Mouse (Mus musculus): ENCODE data around the gene Cdk19. TPM values are rescaled to one million over a fixed set of nuclear protein-coding genes. Genes with fewer than 3 reads are reported as not detected.

Cdk19 gene
- polyA plus RNA-seq, 1 experiment, result 13.3 TPM

DNA sequence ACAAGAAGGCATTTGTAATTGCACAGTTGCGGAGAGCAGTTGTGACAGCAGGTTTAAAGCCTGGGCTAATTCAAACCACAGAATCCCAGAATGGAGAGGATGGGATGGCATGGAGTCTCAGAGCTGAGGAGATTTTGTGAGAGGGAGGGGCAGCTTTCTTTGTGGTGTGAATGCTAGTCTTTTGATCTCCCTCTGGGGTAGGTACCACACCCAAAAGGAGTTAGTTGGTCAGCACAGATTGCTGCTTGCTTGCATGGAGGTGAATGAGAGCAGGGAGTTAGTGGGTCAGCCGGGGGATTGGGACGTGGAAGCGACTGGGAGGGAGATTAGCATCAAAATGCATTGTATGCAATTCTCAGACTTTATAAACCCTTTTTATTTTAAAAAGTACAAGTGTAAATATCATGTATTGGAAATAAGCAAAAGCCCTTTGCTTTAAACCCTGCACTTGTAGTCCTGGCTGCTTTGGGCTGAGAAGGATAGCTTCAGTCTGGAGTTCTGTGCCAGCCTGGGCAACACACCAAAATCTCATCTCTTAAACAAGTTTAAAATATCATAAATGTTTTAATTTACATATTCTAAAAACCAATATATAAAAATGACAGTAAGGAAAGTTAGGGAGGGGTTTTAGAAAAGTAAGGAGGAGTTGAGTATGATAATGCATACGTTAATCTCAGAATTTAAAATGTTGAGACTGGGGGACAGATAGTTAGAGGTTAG is 25.4 kb downstream of the Cdk19 start:
- no peaks in the 10 kb centered on the region for H3K4me1 ChIP-seq (ENCODE audit: control insufficient read depth, insufficient read depth, low read length)
- no peaks in the 10 kb centered on the region for H3K36me3 ChIP-seq (ENCODE audit: control insufficient read depth, insufficient read depth, low read length)
- H3K27ac ChIP-seq (ENCODE audit: control insufficient read depth, insufficient read depth, low read depth, low read length), result no peak overlapping the region
- H3K4me3 ChIP-seq (ENCODE audit: control insufficient read depth, low read depth, low read length), result no peak overlapping the region
- H3K27me3 ChIP-seq (ENCODE audit: control insufficient read depth, insufficient read depth, low read length), result no peaks in the 10 kb centered on the region
- TF ChIP-seq CTCF (IDR thresholded peaks at IDR 0.05; ENCODE audit: control insufficient read depth, insufficient read depth, insufficient replicate concordance, low read depth, low read length) (no peak), POLR2A (IDR thresholded peaks at IDR 0.05; ENCODE audit: control insufficient read depth, low read depth, low read length) (no peak)

- Histone ChIP-seq H3K36me3 (ENCODE audit: control insufficient read depth, insufficient read depth, low read length) (no peaks in the 10 kb centered on the region), H3K4me3 (ENCODE audit: control insufficient read depth, low read depth, low read length) (no peak overlapping the region), H3K27me3 (ENCODE audit: control insufficient read depth, insufficient read depth, low read length) (no peaks in the 10 kb centered on the region), H3K27ac (ENCODE audit: control insufficient read depth, insufficient read depth, low read depth, low read length) (no peak overlapping the region), H3K4me1 (ENCODE audit: control insufficient read depth, insufficient read depth, low read length) (no peaks in the 10 kb centered on the region)
- TF ChIP-seq CTCF (IDR thresholded peaks at IDR 0.05; ENCODE audit: control insufficient read depth, insufficient read depth, insufficient replicate concordance, low read depth, low read length), result no peak
- TF ChIP-seq POLR2A (IDR thresholded peaks at IDR 0.05; ENCODE audit: control insufficient read depth, low read depth, low read length), result no peak
Measured at GRCm38 (mm10) chr10:40365991-40366390, 26.6 kb downstream of the Cdk19 start.

- TF ChIP-seq CTCF (IDR thresholded peaks at IDR 0.05; ENCODE audit: control insufficient read depth, insufficient read depth, insufficient replicate concordance, low read depth, low read length) (no peak), POLR2A (IDR thresholded peaks at IDR 0.05; ENCODE audit: control insufficient read depth, low read depth, low read length) (no peak)
- Histone ChIP-seq H3K27me3 (ENCODE audit: control insufficient read depth, insufficient read depth, low read length) (no peaks in the 10 kb centered on the region), H3K4me1 (ENCODE audit: control insufficient read depth, insufficient read depth, low read length) (no peaks in the 10 kb centered on the region), H3K4me3 (ENCODE audit: control insufficient read depth, low read depth, low read length) (no peak overlapping the region), H3K36me3 (ENCODE audit: control insufficient read depth, insufficient read depth, low read length) (no peaks in the 10 kb centered on the region), H3K27ac (ENCODE audit: control insufficient read depth, insufficient read depth, low read depth, low read length) (no peak overlapping the region)
Measured at GRCm38 (mm10) chr10:40368516-40368915, 29.2 kb downstream of the Cdk19 start.

GRCm38 (mm10) chr10:40370156-40370555 is 30.8 kb downstream of the Cdk19 start:
- Histone ChIP-seq H3K4me1 (ENCODE audit: control insufficient read depth, insufficient read depth, low read length) (no peaks in the 10 kb centered on the region), H3K36me3 (ENCODE audit: control insufficient read depth, insufficient read depth, low read length) (no peaks in the 10 kb centered on the region), H3K27me3 (ENCODE audit: control insufficient read depth, insufficient read depth, low read length) (no peaks in the 10 kb centered on the region), H3K27ac (ENCODE audit: control insufficient read depth, insufficient read depth, low read depth, low read length) (no peak overlapping the region), H3K4me3 (ENCODE audit: control insufficient read depth, low read depth, low read length) (no peak overlapping the region)
- TF ChIP-seq CTCF (IDR thresholded peaks at IDR 0.05; ENCODE audit: control insufficient read depth, insufficient read depth, insufficient replicate concordance, low read depth, low read length) (no peak), POLR2A (IDR thresholded peaks at IDR 0.05; ENCODE audit: control insufficient read depth, low read depth, low read length) (no peak)

GRCm38 (mm10) chr10:40371184-40371913 is 32.0 kb downstream of the Cdk19 start:
- Histone ChIP-seq H3K36me3 (ENCODE audit: control insufficient read depth, insufficient read depth, low read length) (no peaks in the 10 kb centered on the region), H3K27ac (ENCODE audit: control insufficient read depth, insufficient read depth, low read depth, low read length) (no peak overlapping the region), H3K27me3 (ENCODE audit: control insufficient read depth, insufficient read depth, low read length) (no peaks in the 10 kb centered on the region), H3K4me1 (ENCODE audit: control insufficient read depth, insufficient read depth, low read length) (no peaks in the 10 kb centered on the region), H3K4me3 (ENCODE audit: control insufficient read depth, low read depth, low read length) (no peak overlapping the region)
- TF ChIP-seq POLR2A (IDR thresholded peaks at IDR 0.05; ENCODE audit: control insufficient read depth, low read depth, low read length) (no peak), CTCF (IDR thresholded peaks at IDR 0.05; ENCODE audit: control insufficient read depth, insufficient read depth, insufficient replicate concordance, low read depth, low read length) (no peak)

DNA sequence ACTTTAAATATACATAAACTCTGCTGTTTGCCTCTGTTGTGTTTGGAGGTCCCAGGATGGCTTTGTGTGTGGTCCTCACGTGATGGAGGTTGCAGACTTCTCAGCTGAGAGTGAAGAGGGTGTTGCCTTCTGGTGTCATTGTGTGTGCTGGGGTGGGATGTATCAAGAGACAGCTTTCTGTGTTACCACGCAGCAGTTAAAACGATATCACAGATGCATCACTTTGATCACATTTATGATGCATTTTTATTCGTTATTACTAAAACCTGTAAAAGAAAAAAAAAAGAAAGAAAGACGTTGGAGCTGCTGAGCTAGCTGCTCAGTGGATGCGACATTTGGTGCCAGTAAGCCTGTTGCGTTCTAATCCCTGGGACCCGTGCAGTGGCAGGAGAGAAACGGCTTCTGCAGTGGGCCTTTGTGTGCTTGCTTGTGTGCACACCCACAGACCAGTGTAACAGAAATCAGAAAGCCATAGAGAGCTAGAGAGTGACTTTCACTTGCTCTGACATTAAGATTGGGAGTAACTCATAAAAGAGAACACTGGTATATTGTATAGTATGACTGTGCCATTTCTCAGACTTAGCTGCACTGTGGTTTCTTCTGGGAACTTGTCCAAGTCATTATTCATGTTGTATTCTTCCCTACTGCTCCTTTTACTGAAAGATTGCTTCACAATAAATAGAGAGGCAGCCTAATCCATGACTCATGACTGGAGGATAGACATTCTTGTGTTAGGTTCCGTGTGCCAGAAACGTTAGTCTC is 32.7 kb downstream of the Cdk19 start:
- TF ChIP-seq POLR2A (IDR thresholded peaks at IDR 0.05; ENCODE audit: control insufficient read depth, low read depth, low read length), result no peak
- no peak for TF ChIP-seq CTCF (IDR thresholded peaks at IDR 0.05; ENCODE audit: control insufficient read depth, insufficient read depth, insufficient replicate concordance, low read depth, low read length)
- Histone ChIP-seq H3K27me3 (ENCODE audit: control insufficient read depth, insufficient read depth, low read length) (no peaks in the 10 kb centered on the region), H3K36me3 (ENCODE audit: control insufficient read depth, insufficient read depth, low read length) (no peaks in the 10 kb centered on the region), H3K27ac (ENCODE audit: control insufficient read depth, insufficient read depth, low read depth, low read length) (peak overlapping the region; percentile 49), H3K4me3 (ENCODE audit: control insufficient read depth, low read depth, low read length) (no peak overlapping the region), H3K4me1 (ENCODE audit: control insufficient read depth, insufficient read depth, low read length) (no peaks in the 10 kb centered on the region)

- no peaks in the 10 kb centered on the region for H3K27me3 ChIP-seq (ENCODE audit: control insufficient read depth, insufficient read depth, low read length)
- no peak for TF ChIP-seq POLR2A (IDR thresholded peaks at IDR 0.05; ENCODE audit: control insufficient read depth, low read depth, low read length)
- H3K4me3 ChIP-seq (ENCODE audit: control insufficient read depth, low read depth, low read length), result no peak overlapping the region
- H3K27ac ChIP-seq (ENCODE audit: control insufficient read depth, insufficient read depth, low read depth, low read length), result no peak overlapping the region
- H3K4me1 ChIP-seq (ENCODE audit: control insufficient read depth, insufficient read depth, low read length), result no peaks in the 10 kb centered on the region
- H3K36me3 ChIP-seq (ENCODE audit: control insufficient read depth, insufficient read depth, low read length), result no peaks in the 10 kb centered on the region
Measured at GRCm38 (mm10) chr10:40373749-40374148, 34.4 kb downstream of the Cdk19 start.

All from testis, adult 2 months (tissue).